Mouse (Mus musculus) intestine, embryonic 16.5 days (tissue): ENCODE data around the gene Cmah. TPM values are rescaled to one million over a fixed set of nuclear protein-coding genes. Genes with fewer than 3 reads are reported as not detected.

Experiments used
- ATAC-seq: fragments of 200-750 bp; cut with Nextera tagmentation; 2 replicates; pipeline ENCODE4 v1.8.0; 2017; ENCODE audit warnings: moderate TSS enrichment, moderate library complexity
- H3K27ac ChIP-seq: fragments of 300-500 bp; sonication (generic); 2 replicates; pipeline ENCODE4 v1.5.1; 2014; ENCODE audit warnings: mild to moderate bottlenecking, low read length
- H3K27me3 ChIP-seq: fragments of 300-500 bp; sonication (generic); replicated peaks from 2 replicates; pipeline ENCODE4 v1.6.1; 2014; ENCODE audit warnings: low read length, control low read depth, mixed read lengths; ENCODE audit not compliant: control insufficient read depth, insufficient read depth
- H3K36me3 ChIP-seq: fragments of 300-500 bp; sonication (generic); 2 replicates; pipeline ENCODE4 v1.6.1; 2014; ENCODE audit warnings: low read length, control low read depth; ENCODE audit not compliant: control insufficient read depth, insufficient read depth
- H3K4me1 ChIP-seq: fragments of 300-500 bp; sonication (generic); 2 replicates; pipeline ENCODE4 v1.6.1; 2014; ENCODE audit warnings: low read length, control low read depth, mixed read lengths; ENCODE audit not compliant: control insufficient read depth, insufficient read depth
- H3K4me2 ChIP-seq: fragments of 300-500 bp; sonication (generic); 2 replicates; pipeline ENCODE4 v1.6.1; 2014; ENCODE audit warnings: low read depth, low read length, control low read depth
- H3K4me3 ChIP-seq: fragments of 300-500 bp; sonication (generic); 2 replicates; pipeline ENCODE4 v1.5.1; 2014; ENCODE audit warnings: mild to moderate bottlenecking, low read length
- H3K9ac ChIP-seq: fragments of 300-500 bp; sonication (generic); 2 replicates; pipeline ENCODE4 v1.6.1; 2014; ENCODE audit warnings: low read depth, low read length
- H3K9me3 ChIP-seq: fragments of 300-500 bp; sonication (generic); 2 replicates; pipeline ENCODE4 v1.6.1; 2016; ENCODE audit warnings: low read length, control low read depth; ENCODE audit not compliant: control insufficient read depth
- WGBS: fragments of 180-500 bp; shearing (Covaris S2); extraction: QIAGEN DNeasy Blood & Tissue Kit; methylation state at CpG from one replicate; pipeline ENCODE4 v1.1.7; 2014; 5-methylcytosine and 5-hydroxymethylcytosine counted together
- polyA plus RNA-seq: library from polyadenylated mRNA; unstranded; fragments of >200 nt; fragmentation: Nextera tagmentation; extraction: Ambion mirVana; gene quantifications from 2 replicates; pipeline ENCODE4 v1.2.1, GENCODE M21; 2015

The Cmah gene
- polyA plus RNA-seq, 1 experiment from 2014 or later = 0.27 TPM

GRCm38 (mm10) chr13:24337874-24338273, 10.7 kb downstream of the Cmah start:
- Histone ChIP-seq H3K4me1 (0 out of 2 replicates have a peak, but pooled peaks cover 2% of the 10 kb centered on the region), H3K9ac (no peak overlapping the region), H3K36me3 (no peaks in the 10 kb centered on the region), H3K4me2 (no peak overlapping the region), H3K27ac (no peak overlapping the region), H3K4me3 (no peak overlapping the region), H3K27me3 (no peaks in the 10 kb centered on the region), H3K9me3 (no peaks in the 10 kb centered on the region)
- 45% methylated on average over 3 of the region's 3 CpGs for WGBS
- ATAC-seq = no peak

- H3K27ac ChIP-seq = no peak overlapping the region
- no peak overlapping the region for H3K9ac ChIP-seq
- no peak overlapping the region for H3K4me3 ChIP-seq
- H3K27me3 ChIP-seq = no peaks in the 10 kb centered on the region
- 51% methylated on average over 4 of the region's 4 CpGs for WGBS
- no peaks in the 10 kb centered on the region for H3K9me3 ChIP-seq
- peak; percentile 50 for ATAC-seq
- no peaks in the 10 kb centered on the region for H3K36me3 ChIP-seq
- no peaks in the 10 kb centered on the region for H3K4me1 ChIP-seq
- no peak overlapping the region for H3K4me2 ChIP-seq
These were observed 11.2 kb downstream of the Cmah start for GRCm38 (mm10) chr13:24338343-24338861.

GRCm38 (mm10) chr13:24339907-24340306, 12.7 kb downstream of the Cmah start:
- no peaks in the 10 kb centered on the region for H3K27me3 ChIP-seq
- H3K9ac ChIP-seq = no peak overlapping the region
- no peak overlapping the region for H3K27ac ChIP-seq
- H3K9me3 ChIP-seq = no peaks in the 10 kb centered on the region
- H3K36me3 ChIP-seq = no peaks in the 10 kb centered on the region
- no peak overlapping the region for H3K4me3 ChIP-seq
- no peak overlapping the region for H3K4me2 ChIP-seq
- H3K4me1 ChIP-seq = no peaks in the 10 kb centered on the region
- ATAC-seq = no peak

- Histone ChIP-seq H3K9ac (no peak overlapping the region), H3K36me3 (no peaks in the 10 kb centered on the region), H3K9me3 (no peaks in the 10 kb centered on the region), H3K4me3 (no peak overlapping the region), H3K4me1 (no peaks in the 10 kb centered on the region), H3K27me3 (no peaks in the 10 kb centered on the region), H3K27ac (no peak overlapping the region), H3K4me2 (no peak overlapping the region)
- 85% methylated on average over 6 of the region's 6 CpGs for WGBS
- ATAC-seq = no peak
These were observed 13.3 kb downstream of the Cmah start for GRCm38 (mm10) chr13:24340462-24340861.

- H3K4me1 ChIP-seq = no peaks in the 10 kb centered on the region
- H3K9me3 ChIP-seq = no peaks in the 10 kb centered on the region
- H3K36me3 ChIP-seq = no peaks in the 10 kb centered on the region
- H3K4me2 ChIP-seq = no peak overlapping the region
- ATAC-seq = no peak
- H3K4me3 ChIP-seq = no peak overlapping the region
- no peak overlapping the region for H3K27ac ChIP-seq
- H3K9ac ChIP-seq = no peak overlapping the region
- WGBS = 79% methylated on average over 4 of the region's 4 CpGs
- H3K27me3 ChIP-seq = no peaks in the 10 kb centered on the region
These were observed 14.9 kb downstream of the Cmah start for GRCm38 (mm10) chr13:24342091-24342490.

GRCm38 (mm10) chr13:24353004-24353403, 25.8 kb downstream of the Cmah start:
- 93% methylated on average over 5 of the region's 5 CpGs for WGBS
- H3K27me3 ChIP-seq = no peaks in the 10 kb centered on the region
- no peak for ATAC-seq
- H3K9me3 ChIP-seq = no peaks in the 10 kb centered on the region
- H3K9ac ChIP-seq = no peak overlapping the region
- H3K27ac ChIP-seq = no peak overlapping the region
- no peak overlapping the region for H3K4me2 ChIP-seq
- H3K36me3 ChIP-seq = no peaks in the 10 kb centered on the region
- no peak overlapping the region for H3K4me3 ChIP-seq
- H3K4me1 ChIP-seq = no peaks in the 10 kb centered on the region

GRCm38 (mm10) chr13:24354751-24355150, 27.5 kb downstream of the Cmah start:
- no peak overlapping the region for H3K9ac ChIP-seq
- no peaks in the 10 kb centered on the region for H3K36me3 ChIP-seq
- no peak for ATAC-seq
- H3K9me3 ChIP-seq = no peaks in the 10 kb centered on the region
- no peak overlapping the region for H3K4me2 ChIP-seq
- no peak overlapping the region for H3K27ac ChIP-seq
- H3K4me3 ChIP-seq = no peak overlapping the region
- H3K4me1 ChIP-seq = no peaks in the 10 kb centered on the region
- WGBS = 85% methylated on average over 5 of the region's 5 CpGs
- H3K27me3 ChIP-seq = no peaks in the 10 kb centered on the region

- no peak for ATAC-seq
- H3K4me2 ChIP-seq = no peak overlapping the region
- H3K9me3 ChIP-seq = no peaks in the 10 kb centered on the region
- H3K27ac ChIP-seq = no peak overlapping the region
- H3K4me3 ChIP-seq = no peak overlapping the region
- no peaks in the 10 kb centered on the region for H3K36me3 ChIP-seq
- H3K9ac ChIP-seq = no peak overlapping the region
- no peaks in the 10 kb centered on the region for H3K4me1 ChIP-seq
- WGBS = 85% methylated on average over 1 of the region's 1 CpGs
- no peaks in the 10 kb centered on the region for H3K27me3 ChIP-seq
These were observed 32.0 kb downstream of the Cmah start for GRCm38 (mm10) chr13:24359181-24359580.

GRCm38 (mm10) chr13:24365191-24365590, 38.0 kb downstream of the Cmah start:
- H3K9ac ChIP-seq = no peak overlapping the region
- H3K36me3 ChIP-seq = no peaks in the 10 kb centered on the region
- WGBS = 90% methylated on average over 6 of the region's 6 CpGs
- H3K4me1 ChIP-seq = no peaks in the 10 kb centered on the region
- no peak overlapping the region for H3K27ac ChIP-seq
- H3K27me3 ChIP-seq = no peaks in the 10 kb centered on the region
- H3K4me2 ChIP-seq = no peak overlapping the region
- H3K4me3 ChIP-seq = no peak overlapping the region
- no peaks in the 10 kb centered on the region for H3K9me3 ChIP-seq
- no peak for ATAC-seq

- H3K4me3 ChIP-seq = no peak overlapping the region
- H3K9me3 ChIP-seq = no peaks in the 10 kb centered on the region
- no peak overlapping the region for H3K27ac ChIP-seq
- H3K36me3 ChIP-seq = no peaks in the 10 kb centered on the region
- H3K4me2 ChIP-seq = no peak overlapping the region
- no peak for ATAC-seq
- no peaks in the 10 kb centered on the region for H3K27me3 ChIP-seq
- WGBS = 87% methylated on average over 7 of the region's 7 CpGs
- H3K4me1 ChIP-seq = no peaks in the 10 kb centered on the region
- H3K9ac ChIP-seq = no peak overlapping the region
These were observed 45.8 kb downstream of the Cmah start for GRCm38 (mm10) chr13:24372893-24373599.
